Mouse (Mus musculus): ENCODE results near the gene Wdr17.

Wdr17 gene

GRCm38 (mm10) chr8:54886987-54887785 lies at the start of gene Wdr17:
Gene Wdr17, minus strand, starts transcription at chr8:54887184.
- no peak for DNase-seq (ENCODE audit: low spot score in 2 of 2)

- DNase-seq (ENCODE audit: low spot score in 2 of 2): no peak
Measured at GRCm38 (mm10) chr8:54932306-54932705, 45.3 kb upstream of the Wdr17 start.

GRCm38 (mm10) chr8:54924936-54925335 lies 38.0 kb upstream of the Wdr17 start:
- no peak for DNase-seq (ENCODE audit: low spot score in 2 of 2)

GRCm38 (mm10) chr8:54922160-54922855 lies 35.3 kb upstream of the Wdr17 start:
- no peak for DNase-seq (ENCODE audit: low spot score in 2 of 2)

- DNase-seq (ENCODE audit: low spot score in 2 of 2): no peak
Measured at GRCm38 (mm10) chr8:54917710-54918109, 30.7 kb upstream of the Wdr17 start.

GRCm38 (mm10) chr8:54912891-54913290 lies 25.9 kb upstream of the Wdr17 start:
- no peak for DNase-seq (ENCODE audit: low spot score in 2 of 2)

- DNase-seq (ENCODE audit: low spot score in 2 of 2): no peak
Measured at GRCm38 (mm10) chr8:54899444-54899843, 12.5 kb upstream of the Wdr17 start.

- DNase-seq (ENCODE audit: low spot score in 2 of 2): no peak
Measured at GRCm38 (mm10) chr8:54894637-54895322, 7.8 kb upstream of the Wdr17 start.

GRCm38 (mm10) chr8:54894180-54894579 lies 7.2 kb upstream of the Wdr17 start:
- DNase-seq (ENCODE audit: low spot score in 2 of 2): no peak

- no peak for DNase-seq (ENCODE audit: low spot score in 2 of 2)
Measured at GRCm38 (mm10) chr8:54886560-54886959, 424 bp downstream of the Wdr17 start.

GRCm38 (mm10) chr8:54876458-54876857 lies 10.5 kb downstream of the Wdr17 start:
- DNase-seq (ENCODE audit: low spot score in 2 of 2): no peak

- DNase-seq (ENCODE audit: low spot score in 2 of 2): no peak
Measured at GRCm38 (mm10) chr8:54864761-54865064, 22.3 kb downstream of the Wdr17 start.

GRCm38 (mm10) chr8:54864038-54864760 lies 22.8 kb downstream of the Wdr17 start:
- DNase-seq (ENCODE audit: low spot score in 2 of 2): no peak

GRCm38 (mm10) chr8:54836029-54836959 lies 50.7 kb downstream of the Wdr17 start:
- DNase-seq (ENCODE audit: low spot score in 2 of 2): no peak

GRCm38 (mm10) chr8:54829794-54830426 lies 57.1 kb downstream of the Wdr17 start:
- DNase-seq (ENCODE audit: low spot score in 2 of 2): no peak

GRCm38 (mm10) chr8:54827974-54828373 lies 59.0 kb downstream of the Wdr17 start:
- no peak for DNase-seq (ENCODE audit: low spot score in 2 of 2)

GRCm38 (mm10) chr8:54822956-54823355 lies 64.0 kb downstream of the Wdr17 start:
- DNase-seq (ENCODE audit: low spot score in 2 of 2): no peak

GRCm38 (mm10) chr8:54818651-54819050 lies 68.3 kb downstream of the Wdr17 start:
- DNase-seq (ENCODE audit: low spot score in 2 of 2): no peak

GRCm38 (mm10) chr8:54808217-54808616 lies 78.8 kb downstream of the Wdr17 start:
- no peak for DNase-seq (ENCODE audit: low spot score in 2 of 2)

- DNase-seq (ENCODE audit: low spot score in 2 of 2): no peak
Measured at GRCm38 (mm10) chr8:54806173-54806572, 80.8 kb downstream of the Wdr17 start.

GRCm38 (mm10) chr8:54792699-54793061 lies 94.3 kb downstream of the Wdr17 start:
- DNase-seq (ENCODE audit: low spot score in 2 of 2): no peak
